Mouse (Mus musculus) midbrain, embryonic 10.5 days (tissue): Measurements from ENCODE around the gene Ghrhr. TPM values are rescaled to one million over a fixed set of nuclear protein-coding genes. Genes with fewer than 3 reads are reported as not detected.
A peak's percentile ranks its signal among the peaks of the same experiment; 100 is the strongest.

Experiments used
- DNase-seq: peaks from one replicate; pipeline ENCODE4 v3.0.0-alpha.2; 2017; ENCODE audit warnings: low spot score
- H3K27ac ChIP-seq: fragments of 300-500 bp; sonication (generic); replicated peaks from 2 replicates; pipeline ENCODE4 v1.5.1; 2016; ENCODE audit warnings: mild to moderate bottlenecking
- H3K27me3 ChIP-seq: fragments of 300-500 bp; sonication (generic); 2 replicates; pipeline ENCODE4 v1.6.1; 2016; ENCODE audit warnings: low read depth, mild to moderate bottlenecking; ENCODE audit not compliant: poor library complexity, severe bottlenecking
- H3K36me3 ChIP-seq: fragments of 300-500 bp; sonication (generic); 2 replicates; pipeline ENCODE4 v1.6.1; 2016; ENCODE audit warnings: mild to moderate bottlenecking, moderate library complexity
- H3K4me1 ChIP-seq: fragments of 300-500 bp; sonication (generic); 2 replicates; pipeline ENCODE4 v1.6.1; 2016
- H3K4me3 ChIP-seq: fragments of 300-500 bp; sonication (generic); 2 replicates; pipeline ENCODE4 v1.5.1; 2016; ENCODE audit warnings: mild to moderate bottlenecking, moderate library complexity
- H3K9me3 ChIP-seq: fragments of 300-500 bp; sonication (generic); replicated peaks from 2 replicates; pipeline ENCODE4 v1.6.1; 2016; ENCODE audit warnings: mild to moderate bottlenecking
- WGBS: fragments of 180-500 bp; shearing (Covaris S2); methylation state at CpG from one replicate; pipeline ENCODE4 v1.1.7; 2016; 5-methylcytosine and 5-hydroxymethylcytosine counted together
- polyA plus RNA-seq: library from polyadenylated mRNA; unstranded; fragments of >200 nt; fragmentation: Nextera tagmentation; extraction: Ambion mirVana; gene quantifications from 2 replicates; pipeline ENCODE4 v1.2.1, GENCODE M21; 2016

Ghrhr gene
- polyA plus RNA-seq = not detected in 2 replicates

DNA sequence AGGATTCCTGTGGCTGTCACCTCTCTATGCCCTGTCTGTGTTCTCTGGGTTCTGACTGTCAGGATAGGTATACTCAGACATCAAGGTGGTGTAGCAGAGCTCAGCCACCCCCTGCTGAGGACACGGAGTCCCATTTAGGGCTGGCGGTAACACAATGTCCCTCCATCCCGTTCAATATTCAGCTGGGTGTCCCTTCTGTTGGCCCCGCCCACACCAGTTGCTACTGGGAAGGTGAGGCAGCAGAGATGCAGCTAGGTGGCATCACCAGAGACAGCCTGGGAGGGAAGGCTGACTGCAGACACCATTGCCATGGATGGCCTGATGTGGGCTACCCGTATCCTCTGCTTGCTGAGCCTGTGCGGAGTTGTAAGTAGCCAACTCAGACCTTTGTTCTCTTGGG lies at the start of gene Ghrhr:
Ghrhr (plus strand) TSS at position 220 of the 400 bp plus-strand sequence.
- Histone ChIP-seq H3K27ac (no peak within 1 kb of the TSS), H3K4me3 (no peak within 1 kb of the TSS), H3K27me3 (no peaks in the 10 kb centered on the region), H3K9me3 (no peaks in the 10 kb centered on the region; the same call in 1 of the 2 replicates), H3K36me3 (no peaks in the 10 kb centered on the region), H3K4me1 (no peaks in the 10 kb centered on the region)
- no peak for DNase-seq
- 82% methylated on average over 6 of the region's 6 CpGs for WGBS

DNA sequence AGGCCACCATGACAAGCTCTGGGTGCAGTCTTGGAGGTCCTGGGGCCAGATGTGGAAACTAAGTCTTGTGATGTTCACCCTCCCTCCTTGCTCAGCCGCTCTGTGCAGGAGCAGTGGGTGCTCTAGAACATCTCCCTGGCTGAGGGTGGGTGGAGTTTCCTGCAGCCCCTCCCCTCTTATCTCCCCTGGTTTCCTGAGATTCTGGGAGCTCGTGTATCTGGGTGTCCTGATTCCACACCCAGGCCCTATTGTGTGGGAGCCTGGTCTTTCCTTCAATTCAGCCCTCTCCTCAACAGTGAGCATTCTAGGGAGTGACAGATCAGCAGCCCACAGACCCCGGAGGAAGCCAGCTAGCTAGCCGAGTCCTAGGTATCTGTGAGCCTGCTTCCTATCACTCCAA lies 49.8 kb upstream of the Ghrhr start:
- H3K27me3 ChIP-seq = no peaks in the 10 kb centered on the region; the same call in 1 of the 2 replicates
- H3K4me1 ChIP-seq = peaks cover 8% of the 10 kb centered on the region
- H3K27ac ChIP-seq = no peak overlapping the region
- 85% methylated on average over 4 of the region's 4 CpGs for WGBS
- no peak for DNase-seq
- H3K36me3 ChIP-seq = no peaks in the 10 kb centered on the region
- H3K4me3 ChIP-seq = no peak overlapping the region
- H3K9me3 ChIP-seq = no peaks in the 10 kb centered on the region

DNA sequence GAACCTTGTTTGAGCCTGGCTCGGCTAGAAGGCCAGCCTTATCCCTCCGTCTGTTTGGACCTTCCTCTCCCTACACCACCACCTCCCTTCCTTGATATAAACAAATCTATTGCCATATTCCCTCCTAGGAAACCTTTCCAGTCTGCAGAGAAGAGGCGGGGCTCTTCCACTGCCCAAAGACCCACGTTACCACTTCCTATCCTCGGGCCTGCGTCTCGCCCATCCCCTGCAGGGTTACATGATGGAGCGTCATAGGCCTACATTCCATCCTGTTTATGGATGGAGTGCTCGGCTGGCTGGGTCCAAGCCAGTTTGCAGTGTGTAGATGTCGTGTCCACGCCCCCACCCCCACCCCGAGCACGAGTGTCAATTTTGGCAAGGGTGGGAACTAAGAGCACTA lies 48.8 kb upstream of the Ghrhr start:
- Histone ChIP-seq H3K27me3 (no peaks in the 10 kb centered on the region; the same call in 1 of the 2 replicates), H3K4me1 (peaks cover 10% of the 10 kb centered on the region), H3K27ac (no peak overlapping the region), H3K4me3 (no peak overlapping the region), H3K9me3 (no peaks in the 10 kb centered on the region), H3K36me3 (no peaks in the 10 kb centered on the region)
- no peak for DNase-seq
- WGBS = 91% methylated on average over 13 of the region's 13 CpGs

- Histone ChIP-seq H3K27ac (no peak overlapping the region), H3K4me1 (peaks cover 10% of the 10 kb centered on the region), H3K36me3 (no peaks in the 10 kb centered on the region), H3K27me3 (no peaks in the 10 kb centered on the region; the same call in 1 of the 2 replicates), H3K9me3 (no peaks in the 10 kb centered on the region), H3K4me3 (no peak overlapping the region)
- DNase-seq = no peak
- 80% methylated on average over 4 of the region's 4 CpGs for WGBS
Measured at GRCm38 (mm10) chr6:55328179-55328578, 47.9 kb upstream of the Ghrhr start.

DNA sequence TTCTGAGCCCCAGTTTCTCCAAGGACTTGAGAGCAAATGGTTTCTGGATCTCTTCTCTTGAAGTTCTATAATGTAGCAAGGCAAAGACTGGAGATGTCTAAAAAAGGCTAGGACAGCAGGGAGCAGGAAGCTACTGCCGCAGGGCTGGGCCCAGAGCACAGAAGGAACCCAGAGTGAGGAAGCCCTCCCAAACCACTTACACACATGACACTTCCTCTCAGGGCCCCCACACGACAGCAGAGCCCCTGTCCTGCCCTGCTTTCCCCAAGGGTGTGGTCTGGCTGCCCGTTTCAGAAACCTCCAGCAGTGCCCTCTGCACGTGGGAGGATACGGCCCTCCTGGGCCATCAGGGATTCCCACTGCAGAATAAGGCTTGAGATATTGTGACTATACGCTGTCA lies 44.8 kb upstream of the Ghrhr start:
- Histone ChIP-seq H3K4me1 (peaks cover 9% of the 10 kb centered on the region), H3K27me3 (no peaks in the 10 kb centered on the region; the same call in 1 of the 2 replicates), H3K27ac (no peak overlapping the region), H3K4me3 (no peak overlapping the region), H3K9me3 (no peaks in the 10 kb centered on the region), H3K36me3 (no peaks in the 10 kb centered on the region)
- DNase-seq = no peak
- WGBS = 72% methylated on average over 6 of the region's 6 CpGs

GRCm38 (mm10) chr6:55332100-55332772 lies 43.9 kb upstream of the Ghrhr start:
- Histone ChIP-seq H3K27ac (no peak overlapping the region), H3K36me3 (no peaks in the 10 kb centered on the region), H3K4me3 (no peak overlapping the region), H3K27me3 (no peaks in the 10 kb centered on the region), H3K4me1 (peaks cover 11% of the 10 kb centered on the region), H3K9me3 (no peaks in the 10 kb centered on the region)
- WGBS = 64% methylated on average over 5 of the region's 5 CpGs
- DNase-seq = no peak

- WGBS = 92% methylated on average over 6 of the region's 6 CpGs
- H3K4me3 ChIP-seq = no peak overlapping the region
- H3K27me3 ChIP-seq = no peaks in the 10 kb centered on the region
- DNase-seq = no peak
- peaks cover 11% of the 10 kb centered on the region for H3K4me1 ChIP-seq
- H3K27ac ChIP-seq = no peak overlapping the region
- no peaks in the 10 kb centered on the region for H3K9me3 ChIP-seq
- no peaks in the 10 kb centered on the region for H3K36me3 ChIP-seq
Measured at GRCm38 (mm10) chr6:55332773-55333109, 43.4 kb upstream of the Ghrhr start.

DNA sequence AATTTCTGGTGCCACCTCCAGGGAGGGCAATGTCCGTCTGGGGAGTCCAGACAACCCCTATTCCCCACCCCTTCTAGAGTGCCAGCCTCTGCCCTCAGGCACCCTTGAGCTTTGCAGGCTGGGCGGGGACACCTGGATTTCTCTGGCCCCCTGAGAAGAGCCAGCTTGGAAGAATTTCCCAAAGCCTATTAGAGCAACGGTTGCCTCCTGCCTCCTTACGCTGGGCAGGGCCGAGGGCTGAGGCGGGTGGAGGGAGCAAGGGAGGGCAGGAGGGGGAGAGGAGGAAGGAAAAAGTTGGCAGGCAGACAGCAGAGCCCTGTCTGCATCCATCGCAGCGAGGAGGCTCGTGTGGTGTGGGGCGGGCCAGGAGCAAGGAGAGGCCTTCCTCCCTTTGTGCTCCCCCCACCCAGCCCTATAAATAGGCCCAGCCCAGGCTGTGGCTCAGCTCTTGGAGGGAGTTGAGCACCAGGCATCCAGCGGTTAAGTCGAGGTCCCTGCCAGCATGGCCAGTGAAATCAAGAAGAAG lies 40.0 kb upstream of the Ghrhr start, which contains the start of gene Aqp1:
Aqp1 (plus strand) TSS at position 444 of the 526 bp plus-strand sequence.
- no peak for DNase-seq
- Histone ChIP-seq H3K4me1 (peaks cover 18% of the 10 kb centered on the region), H3K27me3 (no peaks in the 10 kb centered on the region), H3K36me3 (no peaks in the 10 kb centered on the region), H3K4me3 (no peak within 1 kb of the TSS), H3K9me3 (no peaks in the 10 kb centered on the region), H3K27ac (peak within 1 kb of the TSS; percentile 49; the same call in 1 of the 2 replicates)
- WGBS = 27% methylated on average over 12 of the region's 12 CpGs

DNA sequence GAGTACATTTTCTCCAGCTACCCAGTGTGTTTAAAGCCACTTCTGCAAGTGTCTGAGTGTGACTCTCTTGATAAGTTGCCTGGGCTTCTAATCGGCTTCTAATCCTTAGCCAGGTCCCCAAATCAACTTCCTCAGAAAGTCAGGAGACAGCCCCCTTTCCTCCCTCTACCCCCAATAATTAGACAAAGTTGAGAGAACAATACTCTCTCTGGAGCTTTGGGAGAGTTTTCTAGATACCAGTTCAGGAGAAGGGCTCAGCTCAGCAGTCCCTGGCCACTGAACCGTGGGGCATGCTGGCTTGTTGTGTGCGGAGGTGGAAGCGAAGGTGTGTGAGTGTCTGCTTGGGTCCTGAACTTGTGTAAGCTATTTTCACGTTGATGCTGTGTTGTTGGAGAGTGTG lies 38.9 kb upstream of the Ghrhr start:
- Histone ChIP-seq H3K27ac (no peak overlapping the region), H3K9me3 (no peaks in the 10 kb centered on the region), H3K4me1 (peaks cover 21% of the 10 kb centered on the region), H3K27me3 (no peaks in the 10 kb centered on the region), H3K36me3 (no peaks in the 10 kb centered on the region), H3K4me3 (no peak overlapping the region)
- no peak for DNase-seq
- 88% methylated on average over 5 of the region's 5 CpGs for WGBS

GRCm38 (mm10) chr6:55338077-55338476 lies 38.0 kb upstream of the Ghrhr start:
- no peaks in the 10 kb centered on the region for H3K36me3 ChIP-seq
- 48% methylated on average over 6 of the region's 6 CpGs for WGBS

DNA sequence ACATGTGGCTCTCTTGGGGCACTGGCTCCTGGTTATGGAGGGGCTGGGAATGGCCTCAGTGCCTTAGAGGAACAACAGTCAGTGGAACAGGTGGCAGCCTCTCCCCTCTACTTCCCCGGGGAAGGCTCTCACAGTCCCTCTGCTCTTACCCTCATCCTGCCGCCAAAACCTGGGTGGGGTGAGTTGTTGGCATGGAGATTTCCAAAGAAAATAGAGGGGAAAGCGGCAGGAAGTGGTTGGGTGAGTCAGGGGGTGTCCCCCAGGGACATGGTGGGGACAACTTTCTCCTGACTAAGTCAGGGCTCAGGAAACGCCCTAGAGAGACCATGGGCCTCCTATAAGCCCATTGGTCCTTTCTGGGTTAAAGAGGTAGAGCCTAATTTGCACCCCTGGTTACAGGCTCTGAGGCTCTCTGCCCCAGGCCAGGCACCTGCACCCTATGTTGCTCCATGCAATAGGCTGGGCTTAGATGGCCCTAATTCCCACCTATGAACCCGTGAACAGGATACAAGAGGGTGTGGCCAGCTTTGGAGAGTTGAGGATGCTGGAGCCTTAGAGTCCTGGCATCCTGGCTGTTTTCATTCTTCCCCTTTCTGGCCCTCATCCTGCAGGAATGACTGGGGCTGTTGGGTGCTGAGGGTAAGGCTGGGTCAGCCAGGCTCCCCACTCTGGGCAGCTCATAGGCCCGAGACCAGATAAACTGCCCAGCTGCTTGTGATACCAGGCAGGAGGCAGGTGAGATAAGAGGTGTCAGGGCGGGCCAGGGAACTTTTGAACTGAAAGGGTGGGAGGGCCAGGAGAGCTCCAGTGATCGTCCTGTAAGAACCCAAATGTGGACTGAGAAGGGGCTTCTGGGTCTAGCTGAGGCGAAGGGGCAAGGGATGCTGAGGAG lies 36.9 kb upstream of the Ghrhr start:
- no peak for DNase-seq
- 84% methylated on average over 9 of the region's 9 CpGs for WGBS
- peaks cover 21% of the 10 kb centered on the region for H3K4me1 ChIP-seq
- no peaks in the 10 kb centered on the region for H3K27me3 ChIP-seq
- H3K36me3 ChIP-seq = no peaks in the 10 kb centered on the region
- no peaks in the 10 kb centered on the region for H3K9me3 ChIP-seq
- H3K4me3 ChIP-seq = no peak overlapping the region
- no peak overlapping the region for H3K27ac ChIP-seq

More at GRCm38 (mm10) chr6:55338077-55338476, 38.0 kb upstream of the Ghrhr start:
- no peaks in the 10 kb centered on the region for H3K27me3 ChIP-seq
- no peak for DNase-seq
- H3K9me3 ChIP-seq = no peaks in the 10 kb centered on the region
- peaks cover 21% of the 10 kb centered on the region for H3K4me1 ChIP-seq
- H3K4me3 ChIP-seq = no peak overlapping the region
- H3K27ac ChIP-seq = no peak overlapping the region

- DNase-seq = no peak
Measured at GRCm38 (mm10) chr6:55341688-55342087, 34.4 kb upstream of the Ghrhr start.

More at GRCm38 (mm10) chr6:55341688-55342087, 34.4 kb upstream of the Ghrhr start:
- Histone ChIP-seq H3K4me3 (no peak overlapping the region), H3K27me3 (0 out of 2 replicates have a peak, but pooled peaks cover 4% of the 10 kb centered on the region), H3K27ac (no peak overlapping the region), H3K4me1 (peaks cover 13% of the 10 kb centered on the region), H3K36me3 (no peaks in the 10 kb centered on the region), H3K9me3 (no peaks in the 10 kb centered on the region)
- WGBS = 28% methylated on average over 5 of the region's 5 CpGs
